Mouse (Mus musculus) hindbrain, postnatal 0 days (tissue): ENCODE measurements at regions not wholly inside any gene's neighbourhood (a gene's known extent, or its start where the extent isn't known, plus 50 kb on each side); places are given as distances from the start of the nearest gene placed in this dataset.
A peak's percentile ranks its signal among the peaks of the same experiment; 100 is the strongest.

Source experiments
- ATAC-seq: fragments of 200-750 bp; cut with Nextera tagmentation; 2 replicates; pipeline ENCODE4 v1.8.0; 2017; ENCODE audit warnings: mild to moderate bottlenecking, moderate TSS enrichment, moderate library complexity
- DNase-seq: peaks from one replicate; pipeline ENCODE4 v3.0.0-alpha.2; 2015; ENCODE audit warnings: low spot score
- H3K27ac ChIP-seq: fragments of 300-500 bp; sonication (generic); 2 replicates; pipeline ENCODE4 v1.5.1; 2014; ENCODE audit warnings: mild to moderate bottlenecking
- H3K27me3 ChIP-seq: fragments of 300-500 bp; sonication (generic); 2 replicates; pipeline ENCODE4 v1.6.1; 2014; ENCODE audit warnings: low read length, mixed read lengths; ENCODE audit not compliant: insufficient read depth
- H3K36me3 ChIP-seq: fragments of 300-500 bp; sonication (generic); 2 replicates; pipeline ENCODE4 v1.6.1; 2014; ENCODE audit warnings: low read length, mixed read lengths; ENCODE audit not compliant: insufficient read depth
- H3K4me1 ChIP-seq: fragments of 300-500 bp; sonication (generic); 2 replicates; pipeline ENCODE4 v1.6.1; 2014; ENCODE audit warnings: antibody characterized with exemption, low read length, mixed read lengths; ENCODE audit not compliant: insufficient read depth
- H3K4me2 ChIP-seq: fragments of 300-500 bp; sonication (generic); 2 replicates; pipeline ENCODE4 v1.6.1; 2014; ENCODE audit warnings: low read depth, mild to moderate bottlenecking, low read length, moderate library complexity, mixed read lengths
- H3K4me3 ChIP-seq: fragments of 300-500 bp; sonication (generic); 2 replicates; pipeline ENCODE4 v1.5.1; 2014; ENCODE audit warnings: low read length
- H3K9ac ChIP-seq: fragments of 300-500 bp; sonication (generic); replicated peaks from 2 replicates; pipeline ENCODE4 v1.6.1; 2014; ENCODE audit warnings: mild to moderate bottlenecking, low read length, moderate library complexity, mixed read lengths
- H3K9me3 ChIP-seq: fragments of 300-500 bp; sonication (generic); 2 replicates; pipeline ENCODE4 v1.6.1; 2016; ENCODE audit warnings: low read length, mixed read lengths
- CTCF ChIP-seq: IDR thresholded peaks from 2 replicates; pipeline ENCODE4 v1.5.1; 2016; ENCODE audit warnings: antibody characterized with exemption, control low read depth, low read depth
- WGBS: fragments of 180-500 bp; shearing (Covaris S2); extraction: QIAGEN DNeasy Blood & Tissue Kit; methylation state at CpG from one replicate; pipeline ENCODE4 v1.1.7; 2014; 5-methylcytosine and 5-hydroxymethylcytosine counted together

GRCm38 (mm10) chr6:103106189-103106588 lies 404.2 kb upstream of the Chl1 start:
- no peak overlapping the region for H3K4me2 ChIP-seq
- H3K4me1 ChIP-seq: no peaks in the 10 kb centered on the region
- H3K36me3 ChIP-seq: no peaks in the 10 kb centered on the region
- no peaks in the 10 kb centered on the region for H3K27me3 ChIP-seq
- no peak overlapping the region for H3K4me3 ChIP-seq
- peak; percentile 34 for DNase-seq
- no peak overlapping the region for H3K9ac ChIP-seq
- H3K9me3 ChIP-seq: no peaks in the 10 kb centered on the region
- peak; percentile 52 for TF ChIP-seq CTCF
- 51% methylated on average over 1 of the region's 1 CpGs for WGBS
- no peak for ATAC-seq
- H3K27ac ChIP-seq: no peak overlapping the region

GRCm38 (mm10) chr6:103119537-103119936 lies 390.8 kb upstream of the Chl1 start:
- no peak for ATAC-seq
- TF ChIP-seq CTCF: no peak
- 84% methylated on average over 2 of the region's 2 CpGs for WGBS
- H3K9me3 ChIP-seq: no peaks in the 10 kb centered on the region
- no peaks in the 10 kb centered on the region for H3K27me3 ChIP-seq
- no peak overlapping the region for H3K9ac ChIP-seq
- no peaks in the 10 kb centered on the region for H3K36me3 ChIP-seq
- no peak for DNase-seq
- H3K4me2 ChIP-seq: no peak overlapping the region
- H3K4me1 ChIP-seq: no peaks in the 10 kb centered on the region
- no peak overlapping the region for H3K4me3 ChIP-seq
- H3K27ac ChIP-seq: no peak overlapping the region

DNA sequence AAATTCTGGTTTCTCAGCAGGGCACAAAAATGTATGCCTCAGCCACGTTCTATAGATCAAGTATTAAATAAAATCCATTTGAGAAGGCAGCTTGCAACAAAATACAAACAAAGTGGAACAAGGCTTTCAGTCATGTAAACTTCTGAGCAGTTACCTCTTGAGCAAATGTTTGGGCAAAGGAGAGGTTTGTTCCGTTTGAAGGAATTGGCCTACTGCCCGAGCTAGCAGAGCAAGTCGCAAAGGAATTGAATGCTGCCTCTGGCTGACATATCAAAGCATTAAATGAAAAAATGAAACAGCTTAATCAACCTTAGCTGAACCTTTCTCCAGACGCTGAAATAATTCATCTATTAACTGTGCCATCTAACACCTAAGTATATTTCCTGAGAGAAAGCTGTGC lies 369.5 kb upstream of the Chl1 start:
- Histone ChIP-seq H3K9ac (no peak overlapping the region), H3K27ac (no peak overlapping the region), H3K36me3 (no peaks in the 10 kb centered on the region), H3K27me3 (no peaks in the 10 kb centered on the region), H3K4me1 (no peaks in the 10 kb centered on the region), H3K9me3 (no peaks in the 10 kb centered on the region), H3K4me3 (no peak overlapping the region), H3K4me2 (no peak overlapping the region)
- no peak for TF ChIP-seq CTCF
- WGBS: 41% methylated on average over 5 of the region's 5 CpGs
- ATAC-seq (no peak), DNase-seq (peak; percentile 39)

DNA sequence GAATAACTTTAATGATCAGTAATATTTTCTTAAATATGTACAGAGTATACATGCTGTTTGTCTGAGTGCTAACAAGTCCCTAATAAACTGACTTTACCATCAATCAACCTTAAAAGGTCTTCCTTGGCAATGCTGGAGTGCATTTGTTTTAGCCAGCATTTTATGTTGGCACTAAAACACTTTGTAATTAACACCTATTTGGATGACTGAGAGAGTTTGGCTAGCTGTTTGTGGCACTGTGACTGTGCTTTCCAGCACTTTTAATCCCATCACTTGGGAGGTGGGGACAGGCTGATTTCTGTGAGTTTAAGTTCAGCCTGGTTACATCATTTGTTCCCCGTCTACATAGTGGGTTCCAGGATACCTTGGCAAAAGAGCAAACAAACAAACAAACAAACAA lies 332.5 kb upstream of the Chl1 start:
- H3K4me3 ChIP-seq: no peak overlapping the region
- no peak overlapping the region for H3K27ac ChIP-seq
- no peak for TF ChIP-seq CTCF
- H3K9me3 ChIP-seq: no peaks in the 10 kb centered on the region
- ATAC-seq (no peak), DNase-seq (no peak)
- 80% methylated on average over 1 of the region's 1 CpGs for WGBS
- no peak overlapping the region for H3K9ac ChIP-seq
- H3K4me2 ChIP-seq: no peak overlapping the region
- no peaks in the 10 kb centered on the region for H3K36me3 ChIP-seq
- H3K27me3 ChIP-seq: no peaks in the 10 kb centered on the region
- H3K4me1 ChIP-seq: no peaks in the 10 kb centered on the region

GRCm38 (mm10) chr6:103183355-103183754 lies 327.0 kb upstream of the Chl1 start:
- H3K27ac ChIP-seq: no peak overlapping the region
- DNase-seq: no peak
- H3K9ac ChIP-seq: no peak overlapping the region
- H3K4me1 ChIP-seq: no peaks in the 10 kb centered on the region
- H3K4me3 ChIP-seq: no peak overlapping the region
- H3K36me3 ChIP-seq: no peaks in the 10 kb centered on the region
- H3K4me2 ChIP-seq: no peak overlapping the region
- no peaks in the 10 kb centered on the region for H3K27me3 ChIP-seq
- no peaks in the 10 kb centered on the region for H3K9me3 ChIP-seq
- TF ChIP-seq CTCF: no peak
- no peak for ATAC-seq

- ATAC-seq (no peak), DNase-seq (no peak)
- 67% methylated on average over 6 of the region's 6 CpGs for WGBS
- Histone ChIP-seq H3K9me3 (no peaks in the 10 kb centered on the region), H3K36me3 (no peaks in the 10 kb centered on the region), H3K27ac (no peak overlapping the region), H3K4me1 (no peaks in the 10 kb centered on the region), H3K4me2 (no peak overlapping the region), H3K27me3 (no peaks in the 10 kb centered on the region), H3K9ac (no peak overlapping the region), H3K4me3 (no peak overlapping the region)
- no peak for TF ChIP-seq CTCF
These were observed 313.5 kb upstream of the Chl1 start for GRCm38 (mm10) chr6:103196838-103197237.

- Histone ChIP-seq H3K9ac (no peak overlapping the region), H3K27ac (no peak overlapping the region), H3K4me1 (no peaks in the 10 kb centered on the region), H3K36me3 (no peaks in the 10 kb centered on the region), H3K27me3 (no peaks in the 10 kb centered on the region), H3K4me3 (no peak overlapping the region), H3K4me2 (no peak overlapping the region), H3K9me3 (no peaks in the 10 kb centered on the region)
- DNase-seq (peak; percentile 89), ATAC-seq (peak; percentile 63; the same call in 1 of the 2 replicates)
- 6% methylated on average over 1 of the region's 1 CpGs for WGBS
- peak; percentile 59 for TF ChIP-seq CTCF
These were observed 308.8 kb upstream of the Chl1 start for GRCm38 (mm10) chr6:103201605-103202004.
